Mouse (Mus musculus) adrenal gland, postnatal 36 days (tissue): Measurements from ENCODE around the gene Snx9. TPM values are rescaled to one million over a fixed set of nuclear protein-coding genes. Genes with fewer than 3 reads are reported as not detected.

Source experiments
- DNase-seq, 2 experiments: peaks; one replicate each; pipeline ENCODE4 v3.0.0; 2021; ENCODE audit warnings: mixed read lengths in 1 of 2
- long read RNA-seq, 2 experiments: library from polyadenylated mRNA; stranded (forward); transcript quantifications; one replicate each; pipeline ENCODE4 v2.0.0; 2021; ENCODE audit warnings: borderline sequencing depth in 2 of 2
- total RNA-seq, 2 experiments: library from RNA; stranded (reverse); gene quantifications; 2 replicates each; pipeline ENCODE4 v1.2.3; 2021

Snx9 gene
- total RNA-seq = 10 to 100 TPM; 49.7 to 57.2 TPM
- long read RNA-seq, experiment 1, transcript Snx9-201 (18 exons, 3,331 nt) = major isoform, 48 of 57 reads
- long read RNA-seq, experiment 1, partial matches to known transcripts = 2 of 57 reads
- long read RNA-seq, experiment 1, other reads (novel, unspliced or antisense) = 7 of 57 reads
- long read RNA-seq, experiment 2, transcript Snx9-201 (18 exons, 3,331 nt) = major isoform, 18 of 21 reads
- long read RNA-seq, experiment 2, partial matches to known transcripts = 0 of 21 reads
- long read RNA-seq, experiment 2, other reads (novel, unspliced or antisense) = 3 of 21 reads

- peak; percentile 82 to 91 for DNase-seq
Measured at GRCm38 (mm10) chr17:5841128-5841942, at the start of gene Snx9. Snx9 (plus strand) TSS chr17:5841329.

GRCm38 (mm10) chr17:5792164-5792791, 48.9 kb upstream of the Snx9 start:
- no peak for DNase-seq

- no peak for DNase-seq
Measured at GRCm38 (mm10) chr17:5793593-5793992, 47.5 kb upstream of the Snx9 start.

- DNase-seq = peak; percentile 26 to 41
Measured at GRCm38 (mm10) chr17:5794276-5794675, 46.9 kb upstream of the Snx9 start.

GRCm38 (mm10) chr17:5795369-5795768, 45.8 kb upstream of the Snx9 start:
- no peak for DNase-seq

- DNase-seq = peak; percentile 70 to 83
Measured at GRCm38 (mm10) chr17:5795878-5796277, 45.3 kb upstream of the Snx9 start.

GRCm38 (mm10) chr17:5797124-5797760, 43.9 kb upstream of the Snx9 start:
- peak; percentile 71 to 78 for DNase-seq

- no peak for DNase-seq
Measured at GRCm38 (mm10) chr17:5798221-5798801, 42.8 kb upstream of the Snx9 start.

- no peak for DNase-seq
Measured at GRCm38 (mm10) chr17:5798900-5799299, 42.2 kb upstream of the Snx9 start.

GRCm38 (mm10) chr17:5799396-5800021, 41.6 kb upstream of the Snx9 start:
- no peak for DNase-seq

GRCm38 (mm10) chr17:5800254-5800653, 40.9 kb upstream of the Snx9 start:
- no peak for DNase-seq

GRCm38 (mm10) chr17:5800824-5801560, 40.1 kb upstream of the Snx9 start:
- DNase-seq = no peak

- DNase-seq = no peak
Measured at GRCm38 (mm10) chr17:5801761-5802655, 39.1 kb upstream of the Snx9 start.

- DNase-seq = no peak
Measured at GRCm38 (mm10) chr17:5802656-5802955, 38.5 kb upstream of the Snx9 start.

GRCm38 (mm10) chr17:5803229-5804012, 37.7 kb upstream of the Snx9 start:
- DNase-seq = no peak

- no peak for DNase-seq
Measured at GRCm38 (mm10) chr17:5804370-5805150, 36.6 kb upstream of the Snx9 start.

GRCm38 (mm10) chr17:5805151-5805834, 35.8 kb upstream of the Snx9 start:
- no peak for DNase-seq

- peak; percentile 34 to 58 for DNase-seq
Measured at GRCm38 (mm10) chr17:5805935-5806334, 35.2 kb upstream of the Snx9 start.
